Mouse (Mus musculus) WW6 (cell line): ENCODE measurements around the gene Xrcc3.

ENCODE experiments used
- DNase-seq: peaks from one replicate; pipeline ENCODE4 v3.0.0-alpha.2; 2013; ENCODE audit warnings: low read depth, low spot score

The Xrcc3 gene

DNA sequence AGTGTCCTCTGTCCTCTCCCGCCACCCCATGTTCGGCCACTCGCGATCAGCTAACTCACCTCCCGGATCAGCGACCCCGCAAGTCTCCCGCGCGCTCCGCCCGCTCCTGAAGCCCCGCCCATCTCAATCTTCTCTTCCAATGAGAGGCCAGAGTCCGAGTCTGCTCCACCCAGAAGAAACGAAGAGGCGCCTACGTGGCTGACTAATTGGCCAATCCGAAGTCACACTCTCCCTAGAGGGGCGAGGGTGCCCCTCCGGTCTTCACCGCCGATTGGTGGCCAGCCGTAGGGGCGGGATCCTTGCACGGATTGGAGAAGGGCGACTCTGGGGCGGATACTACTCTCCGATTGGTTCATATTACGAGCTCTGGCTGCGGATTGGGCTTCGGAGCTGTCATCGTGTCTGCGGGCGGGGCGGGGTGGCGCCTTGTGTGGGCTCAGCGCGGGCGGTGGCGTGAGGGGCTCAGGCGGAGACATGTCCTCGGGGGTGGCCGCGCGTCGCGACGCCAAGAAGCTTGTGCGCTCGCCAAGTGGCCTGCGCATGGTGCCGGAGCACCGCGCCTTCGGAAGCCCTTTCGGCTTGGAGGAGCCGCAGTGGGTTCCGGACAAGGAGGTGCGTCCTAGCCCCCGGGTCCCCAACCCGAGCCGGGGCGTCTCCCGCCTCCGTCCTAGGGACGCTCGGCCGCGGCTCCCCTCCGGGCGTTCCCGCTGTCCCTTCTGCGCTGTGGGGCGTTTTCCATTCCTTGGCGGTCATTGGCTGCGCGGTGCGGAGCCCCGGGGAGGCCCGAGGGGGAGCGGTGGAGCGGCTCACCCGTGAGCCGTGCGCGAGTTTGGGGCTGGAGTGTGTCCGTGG, at the start of gene Xrcc3, which contains the start of gene Zfyve21:
Gene Xrcc3 (minus strand): TSS at position 108 of the 852 bp plus-strand sequence.
Gene Zfyve21 (plus strand): TSS at position 405 of the 852 bp plus-strand sequence.
- DNase-seq: peak; percentile 95

GRCm38 (mm10) chr12:111855448-111855847, 41.8 kb upstream of the Xrcc3 start:
- DNase-seq: no peak

DNA sequence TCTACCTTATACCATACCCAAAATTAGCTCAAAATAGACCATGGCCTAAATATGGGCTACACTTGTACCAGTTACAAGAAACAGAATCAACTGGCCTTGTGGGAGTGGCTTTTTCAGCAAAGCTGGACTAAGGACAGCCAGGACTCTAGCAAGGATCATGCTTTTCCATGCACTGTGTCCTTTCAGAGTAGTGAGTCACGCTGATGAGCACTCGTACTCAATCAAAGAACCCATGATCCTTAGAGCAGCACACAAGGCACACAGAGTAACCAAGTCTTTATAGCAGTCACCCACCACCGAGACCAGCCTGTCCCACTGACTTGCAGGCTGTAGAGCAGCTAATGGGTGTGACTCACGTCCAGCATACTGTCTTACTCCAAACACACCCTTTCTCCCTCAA, 39.9 kb upstream of the Xrcc3 start:
- no peak for DNase-seq

DNA sequence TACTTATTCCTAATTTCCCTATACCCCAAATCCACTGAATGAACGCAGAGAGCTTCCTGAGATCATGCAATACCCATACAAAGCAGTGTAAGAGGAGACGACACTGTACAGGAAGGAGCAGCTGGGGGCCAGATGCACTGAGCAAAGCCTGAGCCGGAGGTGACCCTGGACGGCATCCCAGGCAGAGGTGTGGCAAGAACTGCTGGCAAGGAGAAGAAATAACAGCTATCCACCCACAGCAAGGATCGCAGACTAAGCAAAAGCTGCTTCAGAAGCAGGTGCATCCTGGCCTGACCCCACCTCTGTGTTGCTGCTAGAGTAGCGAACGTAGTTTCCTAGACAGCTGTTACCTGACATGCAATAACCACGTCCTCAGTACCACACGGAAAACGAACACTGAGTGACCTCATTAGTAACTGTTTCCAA, 39.4 kb upstream of the Xrcc3 start:
- no peak for DNase-seq

- DNase-seq: no peak
Measured at GRCm38 (mm10) chr12:111851745-111852144, 38.1 kb upstream of the Xrcc3 start.

DNA sequence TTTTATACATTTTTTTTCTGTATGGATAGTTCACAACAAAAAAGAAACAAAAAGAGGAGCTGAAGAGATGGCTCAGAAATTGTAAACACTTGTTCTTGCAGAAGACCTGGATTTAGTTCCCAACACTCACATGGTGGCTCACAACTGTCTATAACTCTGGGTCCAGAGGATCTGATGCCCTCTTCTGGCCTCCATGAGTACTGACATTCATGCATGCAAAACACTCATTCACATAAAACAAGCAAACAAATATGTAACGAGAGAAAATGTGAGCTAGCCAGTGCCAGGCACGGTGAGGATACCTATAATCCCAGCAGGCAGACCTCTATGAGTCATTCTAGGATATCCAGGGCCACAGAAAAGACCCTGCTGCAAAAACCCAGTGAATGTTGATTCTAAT, 37.6 kb upstream of the Xrcc3 start:
- peak; percentile 24 for DNase-seq

DNA sequence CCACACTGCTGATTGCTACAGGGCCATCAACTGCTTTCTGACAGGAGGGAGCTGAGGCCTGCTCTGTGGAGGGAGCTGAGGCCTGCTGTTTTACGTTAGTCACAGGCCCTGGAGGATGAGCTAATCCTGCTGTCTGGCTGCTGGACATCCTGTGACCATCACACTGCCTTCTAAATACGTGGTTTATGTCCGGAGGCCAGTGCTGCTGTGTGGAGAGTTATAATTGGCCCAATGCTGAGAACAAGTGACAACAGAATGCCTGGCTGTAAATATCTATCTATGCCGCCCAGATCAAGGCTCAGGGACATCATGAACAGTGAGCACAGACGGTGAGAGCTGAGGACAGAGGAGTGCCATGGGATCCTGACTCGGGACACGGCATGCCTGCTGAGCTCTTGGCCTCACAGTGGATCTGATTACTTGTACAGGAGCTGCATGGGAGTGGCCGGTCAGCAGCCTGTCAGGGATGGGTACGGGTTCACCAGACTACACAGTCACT, 34.7 kb upstream of the Xrcc3 start:
- no peak for DNase-seq

DNA sequence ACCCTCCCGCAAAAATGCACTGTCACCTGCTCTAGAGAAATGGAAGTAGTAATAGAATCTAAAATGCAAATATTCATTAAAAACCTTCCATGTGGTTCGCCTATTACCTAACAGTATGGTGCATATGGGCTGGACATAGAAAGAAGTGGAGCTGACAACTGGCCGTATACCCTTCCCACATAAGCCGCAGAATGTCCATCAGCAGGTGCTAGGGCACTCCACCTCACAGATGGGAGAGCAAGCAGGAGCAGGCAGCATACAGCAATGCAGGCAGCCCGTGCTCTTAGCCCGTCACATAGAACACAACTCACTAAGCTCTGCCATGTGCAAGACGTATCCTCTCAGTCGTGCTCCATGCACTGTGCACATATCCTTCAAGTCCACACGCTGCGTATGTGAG, 33.1 kb upstream of the Xrcc3 start:
- no peak for DNase-seq

DNA sequence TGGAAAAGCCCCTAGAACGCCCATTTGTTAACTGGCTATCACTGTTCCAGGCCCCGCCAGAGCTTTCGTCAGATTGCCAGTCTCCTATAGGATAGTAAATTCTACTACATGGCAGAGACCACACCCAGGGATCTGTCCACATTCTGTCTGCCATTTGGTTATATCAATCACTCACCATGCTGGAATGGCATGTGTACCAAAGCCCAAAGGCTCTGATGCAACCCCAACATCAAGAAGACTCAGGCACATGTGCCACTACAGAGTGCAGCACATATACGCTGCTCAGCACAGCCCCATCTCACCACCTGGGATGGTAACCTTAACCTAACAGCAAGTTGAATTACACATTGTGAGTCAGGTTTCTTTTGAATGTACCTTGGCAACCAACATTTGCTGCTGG, 32.3 kb upstream of the Xrcc3 start:
- DNase-seq: no peak

DNA sequence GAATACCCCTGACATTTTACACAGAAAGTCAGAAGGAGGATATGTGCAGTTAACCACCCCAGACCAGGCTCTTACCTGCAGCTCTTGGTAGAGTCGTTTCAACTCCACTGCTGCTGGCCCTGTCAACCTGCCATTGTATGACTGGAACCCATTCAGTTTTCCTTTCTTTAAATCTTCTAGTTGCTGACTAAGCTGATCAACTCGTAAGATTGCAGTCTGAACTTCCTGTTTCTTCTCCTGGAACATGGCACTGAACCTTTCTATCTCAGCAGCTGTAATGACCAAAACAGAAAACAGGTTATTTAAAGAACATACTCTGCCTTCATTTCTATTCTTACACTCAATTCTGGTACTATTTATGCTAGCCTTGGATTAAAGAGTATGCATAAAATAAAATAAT, 29.8 kb upstream of the Xrcc3 start:
- DNase-seq: no peak

DNA sequence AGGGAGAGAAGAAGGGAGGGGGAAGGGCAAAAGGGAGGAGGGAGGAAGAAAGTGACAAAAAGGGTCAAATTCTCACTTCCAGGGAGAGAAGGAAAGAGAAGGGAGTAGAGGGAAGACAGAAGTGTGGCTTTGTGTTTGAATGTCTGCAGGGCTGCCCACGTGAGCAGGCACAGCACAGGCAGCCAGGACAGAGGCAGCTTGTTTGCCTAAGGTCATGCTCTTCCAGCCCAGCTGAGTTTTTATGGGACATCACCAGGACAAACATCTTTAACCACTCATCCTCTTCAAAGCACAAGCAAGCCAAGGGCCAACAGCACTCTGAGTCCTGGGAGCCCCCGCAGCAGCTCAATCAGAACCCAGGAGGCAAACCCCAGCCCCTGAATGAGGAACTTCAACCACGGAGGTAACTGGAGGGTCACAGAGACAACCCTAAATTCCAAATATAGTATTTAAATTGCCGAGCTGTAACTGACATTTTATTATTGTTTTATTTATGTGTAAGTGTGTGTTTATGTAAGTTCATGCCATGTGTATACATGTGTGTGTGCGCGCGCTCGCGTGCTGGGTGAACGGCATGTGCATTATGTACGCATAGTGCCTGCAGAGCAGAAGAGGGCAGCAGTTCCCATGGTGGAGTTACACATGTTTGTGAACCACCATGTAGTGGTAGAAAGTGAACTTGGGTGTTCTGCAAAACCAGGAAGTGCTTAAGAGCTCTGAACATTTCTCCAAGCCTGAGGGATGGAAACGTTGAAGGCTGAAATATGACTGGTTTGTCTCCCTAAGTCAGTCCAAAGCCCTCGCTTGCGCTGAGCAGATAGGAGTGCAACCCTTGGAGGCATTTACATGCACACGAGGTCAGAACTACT, 29.1 kb upstream of the Xrcc3 start:
- no peak for DNase-seq

GRCm38 (mm10) chr12:111833457-111833856, 19.8 kb upstream of the Xrcc3 start:
- no peak for DNase-seq

DNA sequence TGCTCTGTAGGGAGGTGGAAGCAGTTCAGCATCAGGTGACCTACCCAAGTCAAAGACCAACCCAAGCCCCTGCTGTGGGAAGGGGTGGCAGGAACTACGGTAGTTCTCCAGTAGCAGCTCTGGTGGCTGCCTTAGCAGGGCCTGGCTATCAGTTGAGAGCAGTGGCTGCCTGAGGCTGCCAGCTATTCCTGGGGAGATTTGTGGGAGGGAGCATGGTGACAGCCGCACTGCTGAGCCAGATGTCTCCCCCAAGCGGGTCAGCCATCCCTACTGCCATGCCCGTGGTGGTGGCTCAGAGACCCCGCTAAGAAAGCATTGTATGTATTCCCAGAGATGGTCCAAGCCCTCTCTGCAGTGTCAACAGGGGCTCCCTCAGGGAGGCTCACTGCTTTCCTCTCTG, 19.0 kb upstream of the Xrcc3 start:
- no peak for DNase-seq

DNA sequence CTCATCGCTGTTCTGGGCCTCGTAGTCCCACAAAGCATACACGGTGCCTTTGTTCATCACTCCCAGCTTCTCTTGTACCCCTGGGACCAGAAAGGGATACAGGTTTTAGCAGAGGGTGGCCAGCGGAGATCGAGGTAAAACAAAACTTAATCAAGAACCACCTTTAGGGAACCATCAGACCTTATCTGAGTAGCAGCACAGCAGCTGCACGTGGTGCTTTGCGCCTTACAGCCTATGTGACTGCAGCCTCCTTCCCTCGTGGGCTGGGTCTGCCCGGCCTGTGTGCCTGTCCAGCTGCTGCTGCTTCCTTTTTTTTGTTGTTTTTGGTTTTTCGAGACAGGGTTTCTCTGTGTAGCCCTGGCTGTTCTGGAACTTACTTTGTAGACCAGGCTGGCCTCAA, 16.7 kb upstream of the Xrcc3 start:
- no peak for DNase-seq

DNA sequence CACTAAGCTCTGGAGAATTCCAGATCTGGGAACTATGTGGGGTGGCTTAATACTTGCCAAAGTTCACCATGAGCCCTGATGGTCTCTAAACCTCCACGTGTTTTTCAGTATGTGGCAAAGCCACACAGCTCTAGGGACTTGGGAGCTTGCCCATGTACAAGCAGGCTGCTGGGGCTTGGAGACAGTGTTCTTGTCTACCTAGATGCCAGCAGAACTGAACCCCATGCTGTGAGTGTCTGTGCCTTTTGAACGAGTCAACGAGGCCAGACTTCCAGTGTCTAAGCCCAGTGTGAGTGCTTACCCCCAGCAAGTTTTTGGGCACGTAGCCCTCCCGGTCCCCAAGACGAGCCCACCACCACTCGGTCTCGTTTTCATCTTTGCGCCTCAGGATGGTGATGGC, 16.3 kb upstream of the Xrcc3 start:
- DNase-seq: no peak

DNA sequence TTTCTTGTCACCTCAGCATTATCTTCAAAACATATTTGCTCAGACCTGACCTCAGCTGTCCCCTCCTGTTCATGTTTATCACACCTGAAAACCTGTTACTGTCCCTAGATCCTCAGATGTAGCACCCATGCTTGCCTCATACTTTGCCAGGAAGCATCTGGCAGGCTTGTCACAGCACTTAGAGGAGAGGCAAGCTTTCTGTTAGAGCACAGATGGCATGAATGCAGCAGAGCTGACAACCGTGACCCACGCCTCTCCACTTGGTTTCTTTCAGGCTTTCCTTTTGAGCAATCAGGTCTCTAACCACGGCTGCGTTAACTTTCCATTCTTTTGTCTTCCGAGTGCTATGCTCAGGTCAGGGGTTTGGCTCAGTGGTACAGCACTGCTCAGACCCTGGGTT, 15.8 kb upstream of the Xrcc3 start:
- DNase-seq: no peak

DNA sequence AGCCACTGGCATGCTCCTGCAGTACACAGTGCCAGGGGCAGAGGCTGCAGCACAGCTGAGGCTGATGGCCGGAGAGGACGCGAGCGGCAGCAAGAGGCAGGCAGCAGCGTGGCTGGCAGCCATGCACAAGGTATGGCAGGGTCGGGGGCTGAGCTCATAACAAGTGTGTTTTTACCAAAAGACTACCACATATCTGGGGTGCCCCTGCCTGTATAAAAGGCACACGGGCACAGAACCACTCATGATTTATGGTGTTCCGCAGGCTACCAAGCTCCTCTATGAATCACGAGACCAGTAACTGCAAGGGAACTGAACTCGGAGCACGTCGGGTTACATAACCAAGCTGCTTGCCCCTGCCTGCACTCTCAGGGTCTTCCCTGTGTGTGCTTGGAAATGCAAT, 13.9 kb upstream of the Xrcc3 start:
- DNase-seq: no peak

DNA sequence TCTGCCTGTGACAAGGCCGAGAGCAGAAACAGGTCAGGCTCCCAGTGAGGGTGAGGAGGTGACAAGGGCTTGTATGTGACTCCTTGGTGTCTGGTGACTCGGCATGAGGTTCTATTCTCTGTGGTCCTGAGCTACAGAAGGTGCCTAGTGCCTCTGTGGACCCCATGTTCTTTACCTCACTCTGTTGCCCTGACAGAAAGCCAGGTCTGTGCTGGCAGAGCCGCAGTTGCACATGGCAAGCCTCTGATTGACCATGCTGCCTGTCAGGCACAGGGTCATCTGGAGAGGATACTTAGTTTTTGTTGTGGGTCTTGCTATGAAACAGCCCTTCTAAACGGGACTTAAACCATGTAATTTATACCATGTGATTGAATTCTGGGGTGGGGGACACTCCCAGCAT, 8.3 kb upstream of the Xrcc3 start:
- no peak for DNase-seq

- no peak for DNase-seq
Measured at GRCm38 (mm10) chr12:111820708-111821107, 7.0 kb upstream of the Xrcc3 start.

- no peak for DNase-seq
Measured at GRCm38 (mm10) chr12:111819936-111820335, 6.3 kb upstream of the Xrcc3 start.

DNA sequence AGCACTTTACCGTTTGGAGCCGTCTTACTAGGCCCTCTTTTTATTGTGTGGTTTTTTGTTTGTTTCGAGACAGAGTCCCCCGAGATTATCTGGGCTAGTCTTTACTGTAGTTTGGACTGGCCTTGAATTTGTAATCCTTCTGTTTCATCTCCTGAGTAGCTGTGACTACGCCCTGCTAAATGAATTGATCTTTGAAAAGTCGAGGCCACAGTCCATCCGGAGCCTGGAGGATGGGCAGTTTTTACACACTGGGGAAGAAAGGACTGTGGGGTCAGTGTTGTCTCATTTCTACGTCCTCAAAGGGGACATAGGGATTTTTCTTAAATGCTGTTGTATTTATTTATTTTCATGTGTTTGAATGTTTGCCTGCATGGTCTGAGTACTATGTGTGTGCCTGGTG, 4.3 kb upstream of the Xrcc3 start:
- DNase-seq: no peak

DNA sequence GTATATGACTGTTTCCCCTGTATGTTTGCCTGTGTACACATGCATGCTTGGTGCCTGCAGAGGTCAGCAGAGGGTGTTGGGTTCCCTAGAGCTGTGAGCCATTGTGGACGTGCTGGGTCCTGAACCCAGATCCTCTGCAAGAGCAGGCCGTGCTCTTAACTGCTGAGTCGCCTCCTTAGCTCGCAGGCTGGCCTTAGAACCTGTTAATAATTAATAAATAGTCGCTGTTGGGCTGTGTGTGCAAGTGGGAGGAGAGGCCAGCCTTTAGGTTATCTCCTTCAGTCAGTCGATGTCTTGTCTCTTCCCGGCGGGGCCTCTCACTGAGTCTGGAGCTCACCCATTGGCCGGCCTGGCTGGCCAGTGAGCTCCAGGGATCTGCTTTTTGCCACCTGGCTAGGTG, 3.3 kb upstream of the Xrcc3 start:
- DNase-seq: no peak

DNA sequence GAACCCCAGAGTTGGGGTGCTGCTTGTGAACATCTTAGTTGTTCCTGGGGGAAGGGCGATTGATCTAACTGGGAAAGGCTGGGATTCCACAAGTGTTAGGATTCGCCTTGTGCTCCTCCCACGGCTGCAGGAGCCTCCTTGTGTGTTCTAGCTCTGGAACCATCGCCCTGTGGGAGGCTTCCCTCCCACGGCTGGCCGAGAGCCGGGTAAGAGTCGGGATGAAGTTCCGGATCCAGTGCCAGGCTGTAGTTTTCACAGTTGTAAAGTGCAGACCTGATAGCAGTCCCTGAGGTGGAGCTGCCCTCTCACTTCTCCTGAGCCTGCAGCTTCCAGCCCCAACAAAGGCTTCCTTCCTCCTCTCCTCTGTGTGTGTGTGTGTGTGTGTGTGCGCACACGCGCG, 2.9 kb upstream of the Xrcc3 start:
- no peak for DNase-seq
